ENCODE assay signal across 15 mouse cellular contexts in the genomic region with DNA sequence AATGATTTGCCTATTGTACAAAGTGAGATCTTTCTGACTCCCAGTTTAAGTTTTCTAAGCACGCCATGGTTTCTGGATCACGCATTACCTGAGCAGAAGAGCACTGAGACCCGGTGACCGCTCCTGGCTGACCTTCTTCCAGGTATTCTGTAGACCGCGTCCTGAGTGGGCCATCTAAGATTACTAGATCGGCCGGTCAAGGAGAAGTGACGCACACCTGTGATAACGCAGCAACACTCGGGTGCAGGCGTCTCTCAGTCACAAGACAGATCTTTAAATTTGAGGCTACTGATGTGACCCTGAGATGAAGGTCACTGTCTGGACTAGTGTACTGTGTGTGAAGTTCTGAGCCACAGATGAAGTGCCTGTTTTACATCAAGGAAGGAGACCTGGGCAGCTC.
"Had no signal": no experiment of that assay in that cellular context is flagged by ENCODE, and none has a peak within 500 bp of the region (broad histone marks: within the 10 kb centered on the region; RNA-seq: fewer than 3 reads in every experiment).

No protein-coding gene starts in this region.

- H3K4me3 ChIP-seq: limb, embryonic 15.5 days; liver, embryonic 12.5 days; midbrain, embryonic 10.5 days; neural tube, embryonic 12.5 days had no signal

- ATAC-seq: liver, embryonic 12.5 days had no signal

- DNase-seq: kidney, postnatal 25 days; layer of hippocampus, adult 9-11 months; layer of hippocampus, postnatal 36 days; lung, embryonic 14.5 days; lung, postnatal 10 days; lung, postnatal 4 days; midbrain, embryonic 14.5 days; right cerebral cortex, postnatal 4 days; spleen, adult 18-20 months; thymus, adult 18-20 months; thymus, postnatal 14 days had no signal

- H3K9me3 ChIP-seq: limb, embryonic 15.5 days; liver, embryonic 12.5 days; neural tube, embryonic 12.5 days had no signal

- H3K27ac ChIP-seq: limb, embryonic 15.5 days; liver, embryonic 12.5 days; midbrain, embryonic 10.5 days; neural tube, embryonic 12.5 days had no signal

- H3K9ac ChIP-seq: limb, embryonic 15.5 days; liver, embryonic 12.5 days; lung, embryonic 14.5 days; neural tube, embryonic 12.5 days had no signal

- H3K27me3 ChIP-seq: limb, embryonic 15.5 days; liver, embryonic 12.5 days; neural tube, embryonic 12.5 days had no signal

- H3K4me2 ChIP-seq: limb, embryonic 15.5 days; liver, embryonic 12.5 days; lung, embryonic 14.5 days; neural tube, embryonic 12.5 days had no signal
